Mouse (Mus musculus) left cerebral cortex, adult 11 months (tissue): ENCODE measurements around the gene Scd3.

Experiments used
- DNase-seq: peaks from one replicate; pipeline ENCODE4 v3.0.0; 2022; ENCODE audit warnings: low spot score

The Scd3 gene

DNA sequence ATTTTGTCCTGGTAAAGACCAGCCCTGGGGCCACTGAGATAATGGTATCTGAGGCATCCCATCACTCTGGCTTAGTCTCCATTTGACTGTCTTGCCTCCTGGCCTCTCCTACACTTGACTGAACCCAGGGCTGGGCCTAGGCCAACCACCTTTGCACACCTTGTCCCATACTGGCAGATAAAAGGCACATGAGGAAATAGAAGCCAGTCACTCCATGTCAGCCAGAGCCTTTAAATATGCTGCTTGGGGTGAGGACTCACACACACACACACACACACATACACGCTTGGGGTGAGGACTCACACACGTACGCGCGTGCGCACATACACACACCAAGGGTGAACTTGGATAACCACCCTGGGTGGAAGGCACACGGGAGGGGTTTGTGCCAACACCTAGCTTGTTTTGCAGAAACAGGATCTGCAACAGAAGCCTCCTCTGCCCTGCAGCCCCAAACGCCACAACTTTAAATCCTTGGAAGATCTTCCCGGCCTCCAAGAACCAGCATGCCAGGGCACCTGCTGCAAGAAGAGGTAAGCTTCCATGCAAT lies at the start of gene Scd3:
Gene Scd3 (plus strand): TSS at position 255 of the 550 bp plus-strand sequence.
- DNase-seq = no peak

DNA sequence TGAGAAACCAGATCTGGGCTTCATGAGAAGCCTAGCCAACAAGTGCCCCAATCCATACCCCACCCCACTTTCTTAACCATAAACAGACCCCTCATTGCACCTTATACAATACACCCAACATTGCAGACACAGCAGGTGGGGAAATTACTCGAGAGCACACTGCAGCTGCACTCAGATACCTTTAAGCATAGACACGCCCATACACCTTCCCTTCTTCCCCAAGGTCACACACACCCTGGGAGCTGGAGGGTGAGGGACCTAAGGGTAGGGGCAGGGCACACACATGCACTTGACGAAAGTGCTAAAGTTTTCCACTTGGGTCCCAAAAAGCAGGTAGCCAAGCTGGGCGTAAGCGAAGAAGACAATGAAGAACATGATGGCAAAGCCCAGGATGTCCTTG lies 49.3 kb upstream of the Scd3 start:
- no peak for DNase-seq

DNA sequence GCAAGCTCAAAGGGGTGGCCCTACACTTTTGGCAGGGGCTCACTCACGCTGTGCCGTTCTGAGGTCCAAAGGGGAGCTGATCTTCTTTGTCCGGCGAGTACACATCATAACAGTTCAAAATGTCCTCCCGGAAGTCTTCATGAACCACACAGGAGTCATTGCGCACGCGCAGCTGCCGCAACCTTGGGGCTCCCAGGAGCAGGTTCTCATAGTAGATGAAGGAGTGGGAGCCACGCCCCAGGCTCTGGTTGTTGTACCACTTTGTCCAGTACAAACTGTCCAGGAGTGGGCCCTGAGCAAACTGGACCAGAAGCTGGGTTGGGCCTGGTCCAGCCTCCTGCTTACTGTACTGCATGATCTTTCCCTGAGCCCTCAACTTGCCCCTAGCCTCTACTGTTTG lies 46.1 kb upstream of the Scd3 start:
- no peak for DNase-seq

DNA sequence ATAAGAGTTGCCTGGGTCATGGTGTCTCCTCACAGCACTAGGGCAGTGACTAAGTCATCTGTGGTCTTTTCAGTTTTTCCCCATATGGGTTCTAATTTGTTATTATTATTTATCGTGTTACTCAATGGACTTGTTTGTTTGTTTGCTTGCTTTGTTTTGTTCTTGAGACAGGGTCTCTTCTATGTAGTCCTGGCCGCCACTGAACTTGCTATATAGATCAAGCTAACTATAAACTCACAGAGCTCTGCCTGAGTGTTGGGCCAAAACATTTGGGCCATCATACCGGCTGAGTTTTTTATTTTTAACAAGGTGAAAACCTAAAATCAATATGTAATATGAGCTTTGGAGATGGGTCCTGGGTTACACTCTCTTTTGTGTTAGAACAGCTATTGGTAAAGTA lies 43.7 kb upstream of the Scd3 start:
- DNase-seq = no peak

DNA sequence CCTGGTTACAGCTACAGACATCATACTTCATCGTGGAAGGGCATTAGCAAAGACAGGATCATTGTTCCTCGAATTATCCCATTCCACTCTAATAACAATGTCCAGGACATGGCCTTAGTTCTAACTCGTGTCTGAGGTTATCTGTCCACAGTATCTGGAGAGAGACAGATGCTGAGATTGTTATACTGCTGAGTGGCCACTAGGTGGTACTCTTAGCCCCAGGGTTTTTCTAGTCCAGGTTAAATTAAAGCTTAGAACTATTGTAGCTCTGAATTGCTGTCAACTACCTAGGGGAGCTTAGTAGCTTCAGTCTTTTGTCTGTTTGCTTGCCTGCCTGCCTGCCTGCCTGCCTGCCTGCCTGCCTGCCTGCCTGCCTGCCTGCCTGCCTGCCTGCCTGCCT lies 41.6 kb upstream of the Scd3 start:
- DNase-seq = no peak

DNA sequence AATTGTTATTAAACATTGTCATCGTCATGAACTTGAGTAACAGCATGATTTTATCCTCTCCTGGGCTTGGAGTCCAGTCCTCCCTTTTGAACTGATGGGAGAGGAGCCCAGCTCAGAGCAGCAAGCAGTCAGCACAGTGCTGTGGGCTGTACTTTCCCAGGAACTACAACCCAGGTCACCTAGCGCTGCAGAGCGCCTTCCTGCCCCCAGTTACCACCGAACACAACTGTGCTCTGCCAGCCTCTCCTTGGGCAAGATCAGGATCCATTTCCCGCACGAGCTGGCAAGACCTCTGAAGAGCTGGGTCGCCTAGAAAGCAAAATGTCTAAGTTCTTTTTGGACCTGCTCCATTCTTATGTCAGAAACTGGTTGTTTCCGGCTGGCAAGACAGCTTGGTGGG lies 28.2 kb upstream of the Scd3 start:
- no peak for DNase-seq

DNA sequence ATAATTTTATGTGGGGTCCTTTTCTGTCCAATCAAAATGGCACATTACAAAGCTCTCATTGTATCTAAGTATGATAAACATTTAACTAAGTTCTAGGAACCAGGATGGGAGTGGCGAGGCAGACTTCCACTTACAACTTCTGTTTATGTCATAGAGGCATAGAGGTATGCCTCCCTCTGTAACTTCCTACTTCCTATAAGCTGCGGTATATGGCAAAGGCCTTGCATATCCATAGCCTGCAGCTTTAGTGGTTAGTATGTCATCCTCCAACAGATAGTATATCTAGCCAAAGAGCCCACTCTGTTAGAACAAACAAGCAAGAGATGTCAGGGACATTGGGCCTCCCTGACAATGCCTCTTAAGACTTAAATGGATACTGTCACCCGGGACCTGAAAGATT lies 26.3 kb upstream of the Scd3 start:
- DNase-seq = no peak

DNA sequence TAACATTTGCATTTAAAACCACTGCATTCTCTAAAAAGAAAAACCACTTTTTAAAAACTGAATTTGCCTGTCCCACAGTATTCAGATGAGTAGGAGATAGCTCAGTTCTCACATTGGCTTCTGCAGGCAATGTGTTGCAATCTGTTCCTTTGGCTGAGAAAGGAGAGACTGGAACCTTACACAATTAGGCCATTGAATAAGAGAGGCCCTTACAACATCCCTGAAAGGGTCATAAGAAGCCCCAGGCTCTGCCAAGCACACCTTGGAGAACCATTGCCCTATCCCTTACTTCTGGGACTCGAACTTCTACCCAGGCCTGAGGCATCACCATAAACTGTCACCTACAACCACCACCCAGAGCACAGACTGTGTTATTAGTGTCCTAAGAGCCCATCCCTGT lies 22.6 kb upstream of the Scd3 start:
- DNase-seq = no peak

DNA sequence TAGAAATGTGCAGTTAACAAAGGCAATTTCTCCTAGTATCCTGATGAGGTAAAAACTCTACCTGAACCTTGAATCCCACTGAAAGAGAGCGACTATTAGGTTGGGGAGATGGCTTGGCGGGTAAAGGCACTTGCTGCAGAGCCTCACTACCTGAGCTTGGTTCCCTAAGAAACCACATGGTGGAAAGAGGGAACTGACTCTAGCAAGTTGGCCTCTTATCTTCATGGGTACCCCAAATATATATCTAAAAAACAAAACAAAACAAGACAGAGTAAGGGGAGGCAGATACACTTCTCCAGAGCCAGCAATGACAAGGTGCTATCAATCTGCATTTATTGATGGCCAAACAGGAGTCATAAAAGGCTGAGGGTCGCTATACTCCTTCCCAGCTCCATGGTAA lies 19.1 kb upstream of the Scd3 start:
- DNase-seq = no peak

DNA sequence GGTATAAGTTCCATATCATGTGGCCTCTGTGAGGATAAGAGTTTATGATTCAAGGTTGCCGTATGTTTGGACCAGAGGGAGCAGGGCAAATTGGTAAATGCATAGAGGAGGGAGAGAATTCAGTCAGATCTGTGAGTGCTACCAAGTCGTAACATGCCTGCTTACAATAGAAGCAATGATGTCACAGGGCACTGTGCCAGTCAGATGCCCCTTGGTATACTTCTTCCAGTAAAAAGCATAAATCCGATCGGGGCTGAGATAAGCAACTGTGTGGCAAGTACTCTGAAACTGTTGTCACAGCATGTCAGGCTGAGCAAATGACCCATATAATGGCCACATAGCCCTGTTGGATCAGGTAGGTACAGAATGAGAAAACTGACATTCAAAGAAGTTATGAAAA lies 14.0 kb upstream of the Scd3 start:
- DNase-seq = no peak

DNA sequence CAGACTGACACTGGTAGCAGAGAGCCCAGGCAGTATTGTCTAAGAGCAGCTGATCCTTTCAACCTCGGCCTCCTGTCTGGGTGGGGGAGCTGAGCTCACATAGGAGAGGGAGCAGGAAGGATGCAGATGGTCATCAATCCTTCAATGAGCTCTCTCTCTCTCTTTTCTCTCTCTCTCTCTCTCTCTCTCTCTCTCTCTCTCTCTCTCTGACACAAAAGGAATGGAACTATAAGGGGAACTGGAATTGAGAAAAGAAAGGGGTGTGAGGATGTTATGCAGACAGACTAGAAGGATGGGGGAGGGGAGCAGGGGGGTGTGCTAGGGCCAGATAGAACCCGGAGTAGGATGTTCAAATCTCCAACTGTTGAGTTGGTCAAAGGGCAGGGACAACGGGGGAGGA lies 10.7 kb upstream of the Scd3 start, which contains the start of gene Pkd2l1:
Gene Pkd2l1 (minus strand): TSS at position 101 of the 400 bp plus-strand sequence.
- DNase-seq = no peak

DNA sequence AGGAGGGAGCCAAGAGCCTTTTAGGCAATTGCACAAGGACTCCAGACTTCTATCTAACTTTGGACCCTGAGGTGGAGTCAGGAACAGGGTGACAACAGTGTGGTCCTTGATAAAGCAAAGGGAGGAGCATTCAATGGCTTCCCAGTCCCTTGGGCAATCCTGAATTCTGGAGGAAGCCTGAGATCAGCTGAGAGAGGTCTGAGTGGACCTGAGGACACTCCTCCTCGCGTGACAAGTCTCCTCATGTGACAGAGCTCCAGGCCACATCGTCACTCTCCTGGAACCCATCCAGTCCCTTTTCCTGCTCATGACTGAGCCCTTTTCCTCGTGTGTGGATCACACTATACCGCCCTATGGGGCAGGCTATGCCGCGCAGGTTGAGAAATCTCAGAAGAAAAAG lies 9.2 kb upstream of the Scd3 start:
- DNase-seq = no peak

DNA sequence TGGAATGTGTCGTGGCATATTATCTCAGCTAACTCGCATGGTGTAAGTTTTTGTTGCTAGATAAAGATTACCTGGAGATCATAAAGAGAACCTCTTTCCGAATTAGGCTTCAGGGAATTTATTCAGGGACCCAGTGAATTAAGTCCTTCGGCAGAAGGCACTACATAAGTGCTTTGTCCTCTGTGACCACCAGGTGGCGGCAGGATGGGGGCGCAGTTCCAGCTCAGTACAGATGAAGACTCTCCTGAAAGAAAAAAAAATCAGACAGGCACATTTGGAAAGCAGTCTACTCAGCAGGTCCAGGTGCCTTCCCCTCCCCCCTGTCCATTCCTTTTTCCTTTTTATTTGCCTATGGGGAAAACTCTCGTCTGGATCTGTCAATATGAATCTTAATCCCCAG lies 7.9 kb upstream of the Scd3 start:
- peak; percentile 54 for DNase-seq

DNA sequence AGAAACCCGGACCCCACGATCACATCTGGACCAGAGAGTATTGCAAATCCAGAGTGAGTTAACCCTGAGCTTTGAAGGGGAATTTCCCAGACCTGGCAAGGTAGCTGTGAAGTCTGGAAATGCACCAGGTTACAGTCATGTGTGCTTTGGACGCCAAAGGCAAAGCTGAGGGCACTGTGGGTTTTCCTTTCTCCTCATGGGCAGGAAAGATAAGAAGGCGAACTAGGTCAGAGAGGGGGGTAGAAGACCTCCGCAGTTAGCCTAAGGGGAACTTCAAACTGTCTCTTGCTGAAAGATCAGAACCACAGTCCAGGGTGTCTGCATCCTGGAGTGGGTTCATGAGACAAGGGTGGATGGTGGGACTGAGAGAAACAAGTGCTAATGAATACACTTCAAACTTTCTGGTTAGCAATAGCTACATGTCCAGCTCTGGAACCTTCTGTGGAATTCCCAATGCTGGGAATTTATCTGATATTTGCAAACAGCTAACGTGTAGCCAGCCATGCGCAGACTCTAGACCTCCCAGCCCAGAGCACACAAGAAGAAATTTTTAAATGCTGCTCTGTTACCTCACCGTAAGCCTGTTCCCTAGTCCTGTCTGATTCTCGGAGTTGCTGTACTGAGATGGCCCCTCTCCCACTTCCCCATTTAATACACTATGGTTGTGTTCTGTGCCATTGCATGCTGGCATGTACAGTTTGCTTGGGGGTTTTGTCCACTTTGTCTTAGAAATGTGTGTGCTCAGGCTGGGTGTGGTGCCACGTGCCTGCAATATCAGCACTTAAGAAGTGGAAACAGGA lies 5.8 kb upstream of the Scd3 start:
- no peak for DNase-seq

DNA sequence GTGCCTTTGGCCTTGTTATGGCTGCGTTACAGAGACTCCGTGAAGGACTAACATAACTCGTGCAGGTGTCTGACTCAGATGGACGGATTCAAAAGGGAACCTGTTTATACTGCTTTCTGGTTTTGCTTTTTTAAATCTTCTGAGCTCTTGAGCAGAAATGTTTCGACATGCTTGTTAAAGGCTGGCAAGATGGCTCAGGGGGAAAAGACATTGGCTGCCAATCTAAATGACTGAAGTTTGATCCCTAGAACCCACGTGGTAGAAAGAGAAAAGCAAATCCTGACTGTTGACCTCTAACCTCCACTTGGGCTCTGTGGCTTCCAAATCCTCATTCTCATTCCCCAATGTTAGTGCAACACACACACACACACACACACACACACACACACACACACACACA lies 4.6 kb upstream of the Scd3 start:
- DNase-seq = no peak

DNA sequence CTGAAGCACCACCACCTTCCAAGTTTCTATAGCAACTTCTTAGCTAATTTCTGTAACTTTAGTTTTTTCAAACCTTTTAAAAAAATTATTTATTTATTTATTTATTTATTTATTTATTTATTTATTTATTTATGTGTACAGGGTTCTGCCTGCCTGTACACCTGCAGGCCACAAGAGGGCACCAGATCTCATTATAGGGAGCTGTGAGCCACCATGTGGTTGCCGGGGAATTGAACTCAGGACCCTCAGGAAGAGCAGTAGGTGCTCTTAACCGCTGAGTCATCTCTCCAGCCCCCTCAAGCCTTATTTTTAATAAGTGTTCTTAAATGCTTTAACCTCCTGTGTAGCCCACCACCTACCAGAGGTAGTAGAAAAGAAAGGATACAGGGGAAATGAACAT lies 4.1 kb upstream of the Scd3 start:
- no peak for DNase-seq

DNA sequence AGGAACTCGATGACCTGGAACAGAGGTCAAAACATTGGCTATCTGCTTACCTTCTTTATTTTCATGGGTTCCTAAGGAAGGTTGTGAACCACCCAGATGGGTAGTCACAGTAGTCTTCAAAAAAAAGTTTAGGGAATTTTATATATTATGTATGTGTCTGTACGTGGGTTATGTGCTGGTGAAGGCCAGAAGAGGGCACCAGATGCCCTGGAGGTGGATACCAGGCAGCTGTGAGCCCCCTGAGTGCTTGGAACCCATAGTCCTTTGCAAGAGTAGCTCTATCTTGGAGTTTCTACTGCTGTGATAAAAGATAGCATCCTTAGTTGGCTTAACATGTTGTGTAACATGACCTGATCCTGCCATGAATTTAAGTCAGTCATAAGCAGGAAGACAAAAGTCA lies 4.0 kb downstream of the Scd3 start:
- no peak for DNase-seq

DNA sequence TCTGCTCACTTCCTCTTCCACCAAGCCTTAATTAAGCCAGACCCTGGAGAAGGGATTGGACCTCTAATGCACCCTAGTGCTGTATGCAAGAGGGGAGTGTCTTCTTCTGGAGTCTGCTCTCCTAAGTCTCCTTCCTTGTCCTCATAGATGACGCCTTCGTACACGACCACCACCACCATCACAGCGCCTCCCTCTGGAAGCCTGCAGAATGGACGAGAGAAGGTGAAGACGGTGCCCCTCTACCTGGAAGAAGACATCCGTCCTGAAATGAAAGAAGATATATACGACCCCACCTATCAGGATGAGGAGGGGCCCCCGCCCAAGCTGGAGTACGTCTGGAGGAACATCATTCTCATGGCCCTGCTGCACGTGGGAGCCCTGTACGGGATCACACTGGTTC lies 12.2 kb downstream of the Scd3 start:
- DNase-seq = no peak

DNA sequence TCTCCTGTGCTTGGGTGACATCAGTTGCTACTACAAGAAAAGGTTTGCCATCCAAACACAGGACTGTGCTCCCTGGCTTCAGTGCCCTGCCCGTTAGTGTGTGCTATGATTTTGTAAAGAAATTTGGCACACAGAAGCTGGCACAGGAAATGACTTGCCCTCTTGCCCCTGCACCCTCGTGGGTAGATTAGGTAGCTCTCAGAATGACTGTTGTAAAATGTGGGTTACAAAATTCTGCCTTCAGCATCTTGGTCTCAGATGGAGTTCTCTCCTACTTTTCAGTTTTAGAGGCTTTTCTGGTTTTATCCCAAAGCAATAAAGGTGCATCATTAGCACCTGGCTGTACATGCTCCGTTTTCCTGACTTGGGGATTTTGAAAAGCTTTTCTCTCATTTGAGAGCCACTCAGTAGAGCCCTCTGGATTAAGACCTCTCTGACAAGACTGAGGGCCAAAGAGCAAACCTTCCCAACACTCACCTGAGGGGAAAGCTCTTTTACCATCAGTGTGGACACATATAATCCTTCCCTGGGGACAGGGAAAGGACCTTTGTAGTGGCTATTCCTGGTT lies 15.0 kb downstream of the Scd3 start:
- DNase-seq = no peak

DNA sequence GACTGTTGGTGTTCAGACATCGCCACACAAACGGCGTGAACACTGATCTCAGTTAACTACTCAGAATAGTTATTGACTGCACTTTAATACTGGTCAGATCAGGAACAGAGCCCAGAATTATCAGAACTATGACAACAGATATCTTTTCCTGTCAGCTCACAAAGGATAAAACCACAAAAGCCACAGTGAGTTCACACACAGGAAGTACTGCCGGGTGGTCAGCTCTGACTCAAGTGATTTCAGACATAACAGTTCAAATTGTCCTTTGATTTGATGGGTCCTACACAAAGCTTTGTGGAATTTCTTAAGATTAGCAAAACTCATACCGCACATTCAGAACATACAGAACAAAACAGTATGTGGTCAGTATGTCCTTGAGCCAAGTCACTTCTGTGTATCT lies 22.7 kb downstream of the Scd3 start:
- no peak for DNase-seq

DNA sequence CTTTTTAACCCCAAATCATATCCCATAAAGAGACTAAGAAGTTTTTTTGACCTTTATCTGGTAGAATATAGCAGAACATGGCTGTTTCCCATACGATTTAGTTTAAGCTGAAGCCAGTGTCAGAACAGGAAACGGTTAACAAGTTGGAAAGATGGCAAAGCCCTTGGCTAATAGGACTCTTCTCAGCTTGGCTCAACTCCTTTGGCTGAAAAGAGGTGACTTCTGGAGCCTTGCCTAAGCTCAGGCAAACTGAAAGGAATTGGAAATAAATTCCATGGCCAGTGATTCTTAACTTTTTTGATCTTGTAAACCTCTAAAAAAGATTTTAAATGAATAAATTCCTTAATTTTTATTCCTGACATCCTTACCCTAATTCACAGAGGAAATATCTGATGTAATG lies 26.7 kb downstream of the Scd3 start:
- no peak for DNase-seq

DNA sequence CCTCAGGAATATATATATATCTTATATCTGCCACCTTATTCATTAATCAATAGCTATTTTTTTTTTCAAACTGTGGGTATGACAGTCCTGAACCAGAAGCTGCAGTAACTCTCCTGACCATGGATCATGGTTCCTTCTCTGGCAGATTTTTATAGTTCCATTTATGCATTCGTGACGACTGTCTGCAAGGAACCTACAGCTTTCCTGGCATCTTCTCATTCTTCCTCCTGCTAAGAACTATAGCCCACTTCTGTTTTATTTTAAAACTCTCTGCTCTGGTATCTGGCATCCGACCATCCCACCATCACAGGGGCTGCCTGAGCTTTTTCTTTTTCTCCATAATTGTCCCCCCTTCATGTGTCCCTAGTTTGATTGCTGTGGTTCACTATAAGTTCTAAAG lies 27.1 kb downstream of the Scd3 start:
- DNase-seq = no peak

DNA sequence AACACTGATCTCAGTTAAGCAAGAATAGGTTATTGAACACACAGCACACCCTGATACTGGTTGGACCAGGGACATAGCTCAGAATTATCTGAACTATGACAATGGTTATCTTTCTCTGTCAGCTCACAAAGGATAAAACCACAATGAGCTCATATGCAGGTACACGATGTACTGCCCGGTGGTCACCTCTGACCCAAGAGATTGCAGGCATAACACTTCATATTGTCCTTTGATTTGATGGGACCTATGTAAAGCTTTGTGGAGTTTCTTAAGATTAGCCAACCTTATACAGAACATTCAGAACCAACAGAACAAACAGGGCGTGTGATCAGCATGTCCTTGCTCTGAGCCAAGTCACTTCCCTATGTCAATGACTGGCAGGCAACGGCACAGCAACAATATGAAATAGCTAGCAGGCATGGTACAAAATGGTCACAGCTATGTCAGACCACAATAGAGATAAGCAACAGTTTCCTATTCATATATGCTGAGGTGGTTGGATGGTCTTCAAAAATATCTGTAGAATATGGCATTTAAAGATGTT lies 28.6 kb downstream of the Scd3 start:
- DNase-seq = no peak
